Mouse (Mus musculus) cortical plate, adult 2 months (tissue): ENCODE results near the gene Acrbp. TPM values are rescaled to one million over a fixed set of nuclear protein-coding genes. Genes with fewer than 3 reads are reported as not detected.
A peak's percentile ranks its signal among the peaks of the same experiment; 100 is the strongest.
"Not testable (repeated sequence)": the region's sequence is repeated elsewhere in the genome, so short reads cannot be mapped to it uniquely, and the experiment has no call there.

Experiments
- H3K27ac ChIP-seq: fragments of 200-500 bp; 2 replicates; pipeline ENCODE4 v1.5.1; 2012; ENCODE audit warnings: low read length, control low read depth, inconsistent platforms; ENCODE audit not compliant: insufficient read depth
- H3K4me1 ChIP-seq: fragments of 200-500 bp; 2 replicates; pipeline ENCODE4 v1.6.1; 2011; ENCODE audit warnings: low read length; ENCODE audit not compliant: control insufficient read depth, insufficient read depth
- H3K4me3 ChIP-seq: fragments of 200-500 bp; 2 replicates; pipeline ENCODE4 v1.5.1; 2011; ENCODE audit warnings: mild to moderate bottlenecking, low read length, control low read depth; ENCODE audit not compliant: insufficient read depth
- CTCF ChIP-seq: fragments of 200-500 bp; IDR thresholded peaks from 2 replicates; pipeline ENCODE4 v1.5.1; 2011; ENCODE audit warnings: mild to moderate bottlenecking, control low read depth, low read length; ENCODE audit not compliant: insufficient read depth; ENCODE audit errors: extremely low read depth
- POLR2A ChIP-seq: fragments of 200-500 bp; IDR thresholded peaks from 2 replicates; pipeline ENCODE4 v1.6.1; 2011; ENCODE audit warnings: mild to moderate bottlenecking, low read length, control low read depth; ENCODE audit not compliant: insufficient read depth; ENCODE audit errors: extremely low read depth
- polyA plus RNA-seq: library from polyadenylated mRNA; depleted of rRNA; stranded (reverse); fragments of >200 nt; gene quantifications from 2 replicates; pipeline ENCODE4 v1.2.3, GENCODE M21; 2012; rRNA removed

Acrbp gene
- polyA plus RNA-seq: 17.3 and 19.4 TPM in 2 replicates

GRCm38 (mm10) chr6:125049678-125050077 lies at the start of gene Acrbp:
Gene Acrbp, plus strand, starts transcription at chr6:125049689.
- TF ChIP-seq POLR2A (no peak), CTCF (no peak)
- Histone ChIP-seq H3K4me1 (no peaks in the 10 kb centered on the region), H3K27ac (no peak within 1 kb of the TSS), H3K4me3 (no peak within 1 kb of the TSS)

GRCm38 (mm10) chr6:125003706-125004105 lies 45.8 kb upstream of the Acrbp start:
- TF ChIP-seq CTCF: no peak
- TF ChIP-seq POLR2A: no peak
- H3K27ac ChIP-seq: no peak overlapping the region
- H3K4me3 ChIP-seq: no peak overlapping the region
- peaks cover 14% of the 10 kb centered on the region for H3K4me1 ChIP-seq

GRCm38 (mm10) chr6:125005086-125005485 lies 44.4 kb upstream of the Acrbp start:
- TF ChIP-seq POLR2A: no peak
- no peak for TF ChIP-seq CTCF
- Histone ChIP-seq H3K27ac (no peak overlapping the region), H3K4me3 (no peak overlapping the region), H3K4me1 (peaks cover 13% of the 10 kb centered on the region)

GRCm38 (mm10) chr6:125008060-125008459 lies 41.4 kb upstream of the Acrbp start:
- no peak for TF ChIP-seq CTCF
- no peak for TF ChIP-seq POLR2A
- peaks cover 11% of the 10 kb centered on the region for H3K4me1 ChIP-seq
- peak overlapping the region; percentile 57 for H3K4me3 ChIP-seq
- no peak overlapping the region for H3K27ac ChIP-seq

- H3K27ac ChIP-seq: 0 out of 2 replicates have a peak overlapping the region, but pooled peaks have one; percentile 1
- TF ChIP-seq CTCF (no peak), POLR2A (peak; percentile 95)
- H3K4me1 ChIP-seq: peaks cover 7% of the 10 kb centered on the region
- H3K4me3 ChIP-seq: peak overlapping the region; percentile 57
Measured at GRCm38 (mm10) chr6:125008586-125009128, 40.8 kb upstream of the Acrbp start.

- Histone ChIP-seq H3K27ac (peak within 1 kb of the TSS; percentile 79), H3K4me1 (peaks cover 5% of the 10 kb centered on the region), H3K4me3 (peak within 1 kb of the TSS; percentile 57)
- no peak for TF ChIP-seq POLR2A
- no peak for TF ChIP-seq CTCF
Measured at GRCm38 (mm10) chr6:125009129-125009180, 40.5 kb upstream of the Acrbp start, which contains the start of gene Zfp384. Gene Zfp384, plus strand, starts transcription at chr6:125009145.

GRCm38 (mm10) chr6:125009181-125010073 lies 40.1 kb upstream of the Acrbp start:
- Histone ChIP-seq H3K4me1 (peaks cover 3% of the 10 kb centered on the region; the same call in 1 of the 2 replicates), H3K4me3 (peak overlapping the region; percentile 57), H3K27ac (peak overlapping the region; percentile 79)
- TF ChIP-seq CTCF (no peak), POLR2A (0 out of 2 replicates have a peak, but pooled peaks have one; percentile 30)

GRCm38 (mm10) chr6:125017682-125018081 lies 31.8 kb upstream of the Acrbp start:
- no peaks in the 10 kb centered on the region for H3K4me1 ChIP-seq
- no peak overlapping the region for H3K4me3 ChIP-seq
- TF ChIP-seq POLR2A: no peak
- no peak for TF ChIP-seq CTCF
- H3K27ac ChIP-seq: no peak overlapping the region

- TF ChIP-seq CTCF: peak; percentile 65
- H3K4me1 ChIP-seq, H3K4me3 ChIP-seq: not testable (repeated sequence)
Measured at GRCm38 (mm10) chr6:125030532-125030931, 19.0 kb upstream of the Acrbp start.

GRCm38 (mm10) chr6:125031604-125032003 lies 17.9 kb upstream of the Acrbp start:
- Histone ChIP-seq H3K4me3 (no peak overlapping the region), H3K27ac (no peak overlapping the region), H3K4me1 (no peaks in the 10 kb centered on the region; the same call in 1 of the 2 replicates)
- TF ChIP-seq POLR2A (no peak), CTCF (no peak)

More at GRCm38 (mm10) chr6:125030532-125030931, 19.0 kb upstream of the Acrbp start:
- not testable (repeated sequence) for H3K27ac ChIP-seq
